In the genomic region with DNA sequence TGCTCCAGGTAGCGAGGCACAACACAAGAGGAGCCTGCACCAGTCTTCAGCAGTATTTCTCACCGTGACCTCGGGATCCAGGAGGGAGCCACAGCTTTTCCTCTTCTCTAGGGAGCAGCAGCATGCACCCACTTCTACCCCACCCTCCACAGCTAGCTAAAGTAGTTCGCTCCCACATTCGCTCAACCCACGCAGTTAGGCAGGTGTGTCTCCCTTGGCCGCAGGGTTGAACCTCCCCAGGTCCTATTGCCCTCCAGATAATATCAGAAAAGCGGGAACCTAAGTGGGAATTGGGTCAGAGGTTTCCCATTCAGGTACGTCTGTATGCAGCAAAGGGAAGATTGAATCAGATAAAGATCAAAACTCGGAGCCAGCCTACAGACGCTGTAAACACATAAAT, we compare ENCODE assay signal across 8 mouse cellular contexts. TPM values are rescaled to one million over a fixed set of nuclear protein-coding genes. Genes with fewer than 3 reads are reported as not detected.
DNase-seq lines count a peak whose midpoint lies in the region; ATAC-seq and TF ChIP-seq lines count a peak whose summit lies in the region.

No protein-coding gene starts in this region.

- H3K27me3 ChIP-seq in forebrain, postnatal 0 days (ENCODE audit: insufficient read depth, low read length) = no peaks in the 10 kb centered on the region
- no peaks in the 10 kb centered on the region for H3K27me3 ChIP-seq in lung, embryonic 16.5 days (ENCODE audit: control insufficient read depth, insufficient read depth, low read depth, low read length)
- H3K27me3 ChIP-seq in splenic B cell, adult 2 months (ENCODE audit: control insufficient read depth, insufficient read depth, low read length, poor library complexity, severe bottlenecking) = no peaks in the 10 kb centered on the region

- ATAC-seq in forebrain, postnatal 0 days = no peak
- ATAC-seq in lung, embryonic 16.5 days (ENCODE audit: low read depth) = peak; percentile 41; the same call in 1 of the 2 replicates

- TF ChIP-seq CTCF in forebrain, postnatal 0 days (IDR thresholded peaks at IDR 0.05; ENCODE audit: low read depth) = no peak

- peak overlapping the region; percentile 33 for H3K4me3 ChIP-seq in forebrain, postnatal 0 days (ENCODE audit: low read depth, low read length)
- peak overlapping the region; percentile 17 for H3K4me3 ChIP-seq in lung, embryonic 16.5 days (ENCODE audit: low read length)

- 29% methylated on average over 11 of the region's 11 CpGs for WGBS in forebrain, postnatal 0 days
- 17% methylated on average over 11 of the region's 11 CpGs for WGBS in lung, embryonic 16.5 days

- DNase-seq in left cerebral cortex, adult 8-10 months (ENCODE audit: low spot score in 2 of 2) = peak; percentile 3 to 19
- no peak for DNase-seq in left cerebral cortex, postnatal 4 days
- peak; percentile 3 for DNase-seq in cerebellum, adult 11-12 months
- no peak for DNase-seq in forebrain, postnatal 0 days
- DNase-seq in splenic B cell, adult 2 months (ENCODE audit: low read depth, low spot score) = peak; percentile 31
- DNase-seq in frontal cortex, postnatal 14 days (ENCODE audit: low spot score in 2 of 2) = no peak
- DNase-seq in gastrocnemius, adult 8-10 months (ENCODE audit: low spot score in 2 of 2) = no peak

- no peak overlapping the region for H3K27ac ChIP-seq in forebrain, postnatal 0 days (ENCODE audit: low read depth, low read length)
- H3K27ac ChIP-seq in lung, embryonic 16.5 days (ENCODE audit: low read length) = no peak overlapping the region

- H3K36me3 ChIP-seq in forebrain, postnatal 0 days (ENCODE audit: insufficient read depth) = no peaks in the 10 kb centered on the region
- no peaks in the 10 kb centered on the region for H3K36me3 ChIP-seq in lung, embryonic 16.5 days (ENCODE audit: control insufficient read depth, insufficient read depth, low read length)
- H3K36me3 ChIP-seq in splenic B cell, adult 2 months (ENCODE audit: control insufficient read depth, insufficient read depth, low read length, poor library complexity, severe bottlenecking) = no peaks in the 10 kb centered on the region

- intact Hi-C loops in left cerebral cortex, postnatal 4 days (cut with DNase I) = loop anchor here (10.0 kb wide), 1 partner anchor 132 kb away; a partner anchor contains a TSS

- H3K9me3 ChIP-seq in forebrain, postnatal 0 days (ENCODE audit: low read length) = no peaks in the 10 kb centered on the region
- no peaks in the 10 kb centered on the region for H3K9me3 ChIP-seq in lung, embryonic 16.5 days (ENCODE audit: control insufficient read depth, low read length)

- H3K9ac ChIP-seq in forebrain, postnatal 0 days = no peak overlapping the region
- H3K9ac ChIP-seq in lung, embryonic 16.5 days (ENCODE audit: low read length) = no peak overlapping the region; the same call in 1 of the 2 replicates

- H3K4me2 ChIP-seq in forebrain, postnatal 0 days (ENCODE audit: low read depth) = peak overlapping the region; percentile 48
- H3K4me2 ChIP-seq in lung, embryonic 16.5 days (ENCODE audit: low read depth, low read length) = peak overlapping the region; percentile 51

- H3K4me1 ChIP-seq in forebrain, postnatal 0 days (ENCODE audit: insufficient read depth) = no peaks in the 10 kb centered on the region
- H3K4me1 ChIP-seq in lung, embryonic 16.5 days (replicated peaks; ENCODE audit: control insufficient read depth, insufficient read depth, low read length) = peaks cover 6% of the 10 kb centered on the region; the same call in 1 of the 2 replicates

RNA-seq across cellular contexts. Expression of a gene that starts 0.9 kb away (rescaled TPM):
- 1 to 10 TPM; 1.5 to 2.9 (median 2.6) TPM for total RNA-seq in left cerebral cortex, adult 8-10 months (2022)
- under 1 TPM; 0.22 to 0.24 TPM for total RNA-seq in left cerebral cortex, postnatal 4 days (2021)
- total RNA-seq in forebrain, postnatal 0 days (2014; rRNA removed) = 0.10 and 0.15 TPM in 2 replicates
- polyA plus RNA-seq in forebrain, postnatal 0 days (2015; fragmentation: Nextera tagmentation; extraction: Ambion mirVana) = 0.52 and 0.61 TPM in 2 replicates
- polyA plus RNA-seq in lung, embryonic 16.5 days (2015; fragmentation: Nextera tagmentation; extraction: Ambion mirVana) = 0.35 and 0.38 TPM in 2 replicates
- 1 to 10 TPM in 2 of 4 experiments, under 1 TPM in 2; 0.79 to 1.2 (median 0.99) TPM for total RNA-seq in gastrocnemius, adult 8-10 months (2022)

RNA-seq across cellular contexts. Expression of a gene that starts 24.5 kb away (rescaled TPM):
- total RNA-seq in left cerebral cortex, adult 8-10 months (2022) = not detected
- not detected for total RNA-seq in left cerebral cortex, postnatal 4 days (2021)
- not detected in 2 replicates for total RNA-seq in forebrain, postnatal 0 days (2014; rRNA removed)
- polyA plus RNA-seq in forebrain, postnatal 0 days (2015; fragmentation: Nextera tagmentation; extraction: Ambion mirVana) = not detected in 2 replicates
- polyA plus RNA-seq in lung, embryonic 16.5 days (2015; fragmentation: Nextera tagmentation; extraction: Ambion mirVana) = not detected in 2 replicates
- not detected for total RNA-seq in gastrocnemius, adult 8-10 months (2022)

RNA-seq across cellular contexts. Expression of a gene that starts 58.9 kb away (rescaled TPM):
- under 1 TPM in 1 of 4 experiments, not detected in 3; 0.28 TPM for total RNA-seq in left cerebral cortex, adult 8-10 months (2022)
- not detected for total RNA-seq in left cerebral cortex, postnatal 4 days (2021)
- total RNA-seq in forebrain, postnatal 0 days (2014; rRNA removed) = not detected in 2 replicates
- 0.10 TPM in 1 of 2 replicates, not detected in the other for polyA plus RNA-seq in forebrain, postnatal 0 days (2015; fragmentation: Nextera tagmentation; extraction: Ambion mirVana)
- 1.6 and 1.9 TPM in 2 replicates for polyA plus RNA-seq in lung, embryonic 16.5 days (2015; fragmentation: Nextera tagmentation; extraction: Ambion mirVana)
- total RNA-seq in gastrocnemius, adult 8-10 months (2022) = under 1 TPM in 1 of 4 experiments, not detected in 3; 0.56 TPM

Comparison
In these comparisons a context has a peak if more than half of its experiments do, and no peak if none do; other contexts are left out.
1. DNase-seq: peak in left cerebral cortex, adult 8-10 months (2 of 2), cerebellum, adult 11-12 months (single experiment) and splenic B cell, adult 2 months (single experiment); none in left cerebral cortex, postnatal 4 days (single experiment), forebrain, postnatal 0 days (single experiment), frontal cortex, postnatal 14 days (0 of 2) and gastrocnemius, adult 8-10 months (0 of 2).